Mouse (Mus musculus) CD4-positive, CD25-positive, alpha-beta regulatory T cell, adult 4 months (primary cell): Measurements from ENCODE around the gene 4930415O20Rik. TPM values are rescaled to one million over a fixed set of nuclear protein-coding genes. Genes with fewer than 3 reads are reported as not detected.
A peak's percentile ranks its signal among the peaks of the same experiment; 100 is the strongest.
"Not testable (repeated sequence)": the region's sequence is repeated elsewhere in the genome, so short reads cannot be mapped to it uniquely, and the experiment has no call there.

Experiments used
- ATAC-seq: one replicate; pipeline ENCODE4 v1.8.0; 2017
- polyA plus RNA-seq, 2 experiments: library from polyadenylated mRNA; unstranded; fragments of 100-300 nt; shearing (Covaris generic); gene quantifications; one replicate each; pipeline ENCODE4 v1.2.1; 2017

4930415O20Rik gene
- polyA plus RNA-seq, 2 experiments from 2014 or later: not detected

DNA sequence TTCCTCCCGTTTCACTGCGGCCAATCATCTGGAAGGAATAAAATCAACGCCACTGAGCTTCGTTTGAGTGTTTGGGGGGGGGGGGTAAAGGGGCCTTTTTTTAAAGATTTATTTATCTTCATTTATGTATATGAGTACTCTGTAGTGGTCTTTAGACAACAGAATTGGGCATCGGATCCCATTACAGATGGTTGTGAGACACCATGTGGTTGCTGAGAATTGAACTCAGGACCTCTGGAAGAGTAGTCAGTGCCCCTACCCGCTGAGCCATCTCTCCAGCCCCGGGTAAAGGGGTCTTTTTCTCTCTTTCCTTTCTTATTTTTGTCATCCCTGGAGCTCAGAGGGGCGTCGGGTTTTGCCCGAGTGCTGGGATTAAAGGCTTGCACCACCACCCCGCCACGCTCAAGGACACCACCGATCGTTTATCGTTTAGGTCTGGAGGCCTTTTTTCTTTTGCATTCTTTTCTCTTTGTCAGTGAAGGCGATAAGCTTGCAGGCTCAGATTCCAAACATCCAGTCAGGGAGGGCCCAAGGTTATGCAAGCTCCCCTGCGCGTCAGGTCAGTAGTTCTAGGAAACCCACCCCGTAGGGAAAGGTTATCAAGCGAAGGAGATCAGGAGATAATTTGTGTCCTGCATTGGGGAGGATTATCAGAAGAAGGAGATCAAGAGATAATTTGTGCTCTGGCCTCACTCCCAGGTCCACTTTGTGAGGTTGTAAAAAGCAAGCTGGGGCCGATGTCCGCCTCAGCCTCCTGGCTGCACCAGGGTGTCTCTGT, 2.4 kb upstream of the 4930415O20Rik start:
- no peak for ATAC-seq

GRCm38 (mm10) chr15:98569216-98569615, 1.6 kb upstream of the 4930415O20Rik start:
- ATAC-seq: no peak

DNA sequence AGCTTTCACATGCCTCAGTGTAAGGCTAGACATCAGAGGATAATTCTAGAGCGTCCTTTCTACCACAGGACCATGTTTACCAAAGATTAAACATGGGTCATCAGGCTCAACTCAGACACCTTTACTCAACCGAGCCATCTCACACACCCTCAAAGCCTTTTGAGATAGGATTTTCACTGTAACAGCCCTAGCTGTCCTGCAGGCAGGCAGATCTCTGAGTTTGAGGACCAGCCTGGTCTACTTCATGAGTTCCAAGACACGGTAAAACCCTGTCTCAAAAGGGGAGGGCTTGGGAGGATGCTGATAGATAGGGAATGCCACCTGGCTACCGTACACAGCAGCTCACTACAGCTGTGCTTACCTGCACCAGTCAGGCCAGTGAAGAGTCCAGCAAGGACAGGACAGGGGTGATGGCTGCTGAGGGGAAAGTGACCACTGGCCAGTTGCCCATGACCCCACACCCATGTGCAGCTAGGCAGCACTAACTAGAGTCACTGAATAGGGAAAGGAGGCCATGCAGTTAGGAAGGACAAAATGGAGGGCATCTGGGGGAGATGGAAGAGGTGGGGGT, 924 bp upstream of the 4930415O20Rik start:
- no peak for ATAC-seq

DNA sequence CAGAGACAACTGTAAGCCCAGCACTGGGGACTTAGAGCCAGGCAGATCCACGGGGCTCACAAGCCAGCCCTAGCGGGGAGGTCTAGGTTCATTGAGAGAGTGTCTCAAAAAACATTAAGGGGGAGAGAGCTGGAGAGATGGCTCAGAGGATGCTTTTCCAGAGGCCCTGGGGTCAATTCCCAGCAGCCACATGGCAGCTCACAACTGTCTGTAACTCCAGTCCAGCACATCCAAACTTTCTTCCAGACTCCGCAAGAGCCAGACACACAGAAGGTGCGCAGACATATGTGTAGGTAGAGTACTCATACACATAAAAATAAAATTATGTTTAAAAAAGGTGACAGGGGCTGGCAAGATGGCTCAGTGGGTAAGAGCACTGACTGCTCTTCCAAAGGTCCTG, 2.5 kb downstream of the 4930415O20Rik start:
- no peak for ATAC-seq

GRCm38 (mm10) chr15:98579310-98579709, 8.5 kb downstream of the 4930415O20Rik start:
- no peak for ATAC-seq

GRCm38 (mm10) chr15:98579795-98580464, 9.1 kb downstream of the 4930415O20Rik start:
- ATAC-seq: peak; percentile 60

DNA sequence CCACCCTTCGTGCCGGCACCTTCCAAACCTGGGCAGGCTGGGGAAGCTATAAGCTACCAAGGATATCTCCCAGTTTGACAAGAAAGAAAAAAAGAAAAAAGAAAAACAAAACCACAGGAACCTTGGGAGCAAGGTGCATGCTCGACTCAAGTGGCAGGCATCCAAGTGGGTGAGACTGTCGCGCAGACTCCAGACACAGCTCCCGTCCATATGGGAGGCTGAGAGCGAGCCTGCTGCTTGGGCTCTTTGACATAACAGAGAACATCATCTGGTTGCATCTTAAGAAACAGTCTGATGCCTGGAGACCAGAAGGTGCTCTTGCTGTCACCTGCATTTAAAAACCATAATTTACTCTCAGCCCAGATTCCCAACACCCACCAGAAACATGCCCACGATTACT, 11.6 kb downstream of the 4930415O20Rik start:
- ATAC-seq: no peak

- no peak for ATAC-seq
These were observed 12.2 kb downstream of the 4930415O20Rik start for GRCm38 (mm10) chr15:98582996-98583395.

DNA sequence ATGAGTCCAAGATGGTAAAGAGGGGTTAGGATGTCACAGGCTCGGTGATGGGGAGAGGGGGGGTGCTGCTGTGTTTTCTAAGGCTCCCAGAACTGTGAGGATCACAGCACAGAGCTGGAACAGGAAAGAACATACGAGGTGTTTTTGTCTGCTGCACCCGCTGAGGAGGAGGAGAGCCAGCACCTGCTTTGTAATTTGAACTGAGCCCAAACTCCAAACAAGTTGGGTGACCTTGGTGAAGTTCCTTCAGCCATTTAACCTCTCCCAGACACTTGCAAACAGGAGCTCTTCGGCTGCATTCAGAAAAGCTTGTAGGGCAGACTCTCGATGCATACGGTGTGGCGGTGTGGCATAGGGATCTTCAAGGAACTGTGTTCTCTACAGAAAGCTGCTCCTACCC, 14.6 kb downstream of the 4930415O20Rik start:
- no peak for ATAC-seq

- not testable (repeated sequence) for ATAC-seq
These were observed 15.3 kb downstream of the 4930415O20Rik start for GRCm38 (mm10) chr15:98586141-98586540.

DNA sequence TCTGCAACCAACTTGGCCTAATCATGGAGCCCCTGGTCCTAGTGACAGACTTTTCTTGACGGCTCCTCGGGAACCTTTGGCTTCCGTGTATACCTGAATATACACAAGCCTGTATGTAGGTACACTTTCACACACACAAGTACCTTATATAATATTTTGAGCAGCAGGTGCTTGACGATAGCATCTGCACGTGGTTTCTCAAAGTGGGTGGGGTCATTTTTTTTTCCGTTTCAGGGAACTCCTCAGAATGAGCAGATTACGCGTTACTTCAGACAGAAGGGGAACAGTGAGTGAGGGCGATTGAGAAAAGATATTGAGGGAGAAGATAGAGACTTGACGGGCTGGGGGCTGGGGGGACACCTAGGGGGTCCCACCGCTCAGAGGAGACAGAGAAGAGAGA, 16.9 kb downstream of the 4930415O20Rik start:
- ATAC-seq: no peak

- ATAC-seq: no peak
These were observed 19.0 kb downstream of the 4930415O20Rik start for GRCm38 (mm10) chr15:98589640-98590336.

DNA sequence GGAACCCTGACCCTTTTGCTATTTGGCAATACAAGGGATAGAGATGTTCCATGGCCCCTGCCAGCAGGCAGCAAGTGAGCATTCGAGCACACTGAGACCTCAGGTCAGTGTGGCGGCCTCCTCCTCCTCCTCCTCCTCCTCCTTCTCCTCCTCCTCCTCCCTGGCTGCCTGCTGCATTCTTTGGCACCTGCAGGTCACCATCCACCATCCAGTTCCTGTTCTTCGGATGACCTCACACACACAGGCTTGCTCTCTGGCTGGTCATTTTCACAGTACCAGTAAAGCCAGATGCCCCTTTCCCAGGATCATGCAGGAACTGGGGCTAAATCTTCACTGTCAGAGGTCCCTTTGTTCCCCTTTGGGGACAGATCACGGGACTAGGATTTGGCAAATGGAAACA, 20.6 kb downstream of the 4930415O20Rik start:
- ATAC-seq: no peak

- no peak for ATAC-seq
These were observed 23.4 kb downstream of the 4930415O20Rik start for GRCm38 (mm10) chr15:98594193-98594592.

GRCm38 (mm10) chr15:98595049-98595448, 24.2 kb downstream of the 4930415O20Rik start:
- no peak for ATAC-seq

GRCm38 (mm10) chr15:98596609-98597008, 25.8 kb downstream of the 4930415O20Rik start:
- ATAC-seq: no peak

- ATAC-seq: no peak
These were observed 29.4 kb downstream of the 4930415O20Rik start for GRCm38 (mm10) chr15:98600036-98600709.

DNA sequence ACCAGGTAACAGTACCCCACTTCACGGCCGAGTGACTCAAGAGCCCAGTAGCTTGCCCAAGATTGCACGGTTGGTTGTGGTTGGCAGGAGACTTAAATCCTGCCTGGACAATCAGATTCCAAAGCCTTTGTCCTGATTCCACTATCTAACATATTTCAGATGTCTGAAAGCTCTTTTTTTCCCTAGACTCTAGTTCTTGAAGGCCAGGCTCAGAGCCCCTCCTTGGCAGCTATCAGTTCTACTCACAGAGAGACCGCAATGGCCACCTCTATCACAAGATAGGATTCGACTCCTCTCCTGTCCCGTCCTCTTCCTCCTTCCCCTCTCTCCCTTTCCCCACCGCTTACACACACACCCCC, 31.0 kb downstream of the 4930415O20Rik start:
- no peak for ATAC-seq

DNA sequence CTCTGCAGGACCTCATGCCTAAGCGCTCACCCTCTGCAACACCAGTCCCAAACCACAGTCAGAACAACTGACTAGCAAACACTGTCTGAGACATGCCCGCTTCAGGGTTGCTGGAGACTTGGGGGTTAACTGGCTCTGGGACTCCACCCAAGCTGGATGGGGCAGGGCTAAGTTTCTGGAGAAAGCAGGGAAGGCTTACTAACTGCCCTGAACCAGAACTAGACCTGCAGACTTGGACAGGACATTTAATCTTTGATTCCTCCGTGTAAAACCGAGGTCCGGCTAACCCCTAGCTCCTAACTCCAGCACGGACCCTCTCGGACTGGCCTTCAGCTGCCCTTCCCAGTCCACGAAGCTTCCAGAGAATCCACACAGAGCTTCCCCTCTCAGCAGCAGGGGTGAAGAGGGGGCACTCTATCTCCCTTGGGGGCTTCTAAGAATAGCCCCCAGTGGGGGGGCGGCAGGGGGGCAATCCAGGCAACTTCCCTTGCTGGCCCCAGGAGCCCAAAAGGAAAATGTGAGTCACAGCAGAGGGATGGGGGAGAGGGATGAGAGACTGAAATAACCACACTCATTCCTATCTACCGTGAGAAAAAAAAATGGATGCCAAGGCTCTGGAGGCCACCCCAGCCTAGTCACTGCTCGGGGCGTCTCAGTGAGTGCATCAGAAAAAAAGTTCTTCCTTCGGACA, 31.5 kb downstream of the 4930415O20Rik start:
- no peak for ATAC-seq

DNA sequence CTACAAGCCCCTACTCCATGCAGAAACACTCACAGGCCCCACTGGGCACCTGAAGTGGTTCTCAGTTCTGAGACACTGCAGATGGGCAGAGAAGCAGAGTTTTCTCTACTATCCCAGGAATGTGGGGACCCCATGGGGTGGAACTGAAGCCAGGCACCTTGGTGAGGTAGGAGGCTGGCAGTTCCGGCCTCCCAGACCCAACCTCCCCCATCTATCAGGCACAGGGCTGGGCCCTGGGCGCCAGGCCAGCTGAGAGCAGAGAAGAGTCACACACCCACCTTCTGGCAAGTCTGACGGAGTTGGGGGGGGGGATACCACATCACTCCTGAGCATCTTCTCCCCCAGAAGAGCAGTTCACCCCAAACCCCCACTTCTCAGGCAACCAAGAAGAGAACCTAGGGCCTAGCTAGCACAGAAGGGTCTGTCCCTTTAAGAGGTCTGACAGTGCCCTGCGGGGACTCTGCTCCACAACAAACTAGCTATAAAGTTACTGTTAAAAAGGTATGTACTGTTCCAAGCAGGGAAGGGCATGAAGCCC, 32.2 kb downstream of the 4930415O20Rik start:
- ATAC-seq: no peak

DNA sequence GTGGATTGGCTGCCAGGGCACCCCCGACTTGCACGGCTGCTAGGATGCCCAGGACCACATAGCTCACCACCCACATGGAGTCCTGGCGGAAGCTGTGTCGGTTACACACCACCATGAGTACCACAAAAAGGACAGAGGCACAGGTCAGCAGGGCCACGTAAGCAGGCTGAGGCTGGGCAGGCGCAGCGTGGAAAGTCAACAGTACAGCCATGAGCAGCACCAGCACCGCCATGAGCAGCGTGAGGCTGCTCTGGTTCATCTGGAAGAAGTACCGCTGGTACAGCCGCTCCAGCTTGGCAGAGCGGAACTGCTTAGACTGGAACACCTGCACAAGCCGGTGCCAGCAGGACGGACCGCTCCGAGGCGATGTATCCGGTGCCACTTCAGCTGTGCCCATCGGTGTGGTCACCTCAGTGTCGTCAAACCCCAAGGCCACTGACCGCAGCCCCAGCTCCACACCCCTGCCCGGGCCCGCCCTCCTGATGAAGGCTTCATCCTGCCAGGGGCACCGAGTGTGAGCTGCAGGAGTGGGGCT, 33.3 kb downstream of the 4930415O20Rik start:
- ATAC-seq: no peak
